Mouse (Mus musculus) liver, adult (tissue): ENCODE data around the gene Chaf1b.
A peak's percentile ranks its signal among the peaks of the same experiment; 100 is the strongest.

Source experiments
- GATA4 ChIP-seq: IDR thresholded peaks from 2 replicates; pipeline ENCODE4 v1.6.1; 2014; ENCODE audit warnings: mild to moderate bottlenecking, low read length; ENCODE audit not compliant: insufficient replicate concordance

The Chaf1b gene

DNA sequence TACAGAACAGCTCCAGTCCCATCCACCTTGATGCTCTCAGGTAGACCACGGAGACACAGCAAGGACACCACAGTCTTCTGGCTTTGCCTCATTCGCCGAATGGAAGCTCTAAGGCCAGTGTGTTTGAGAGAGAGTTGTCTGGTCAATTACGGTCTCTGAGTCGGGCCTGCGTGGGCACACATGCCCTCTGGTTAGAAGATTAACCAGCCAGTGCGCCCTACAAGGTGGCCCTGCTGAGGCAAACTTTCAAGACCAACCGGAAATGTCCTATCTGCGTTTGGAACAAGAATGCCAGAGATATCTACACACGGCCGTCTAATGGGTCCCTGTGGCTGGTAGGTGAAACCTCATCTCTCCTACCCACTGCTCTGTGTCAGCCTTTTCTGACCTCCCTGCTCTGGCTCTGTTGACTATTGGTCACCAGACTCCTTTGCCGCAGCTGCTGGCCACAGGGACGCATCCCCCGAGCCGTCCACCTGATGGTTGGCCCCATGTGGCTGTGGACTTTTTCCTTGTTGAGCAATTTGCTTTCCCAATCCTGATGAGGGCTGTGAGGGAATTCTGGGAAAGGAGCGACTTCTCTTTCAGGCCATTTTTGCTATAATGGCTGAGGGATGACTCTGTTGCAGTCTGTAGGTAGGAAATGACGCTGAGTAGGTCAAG is 45.8 kb downstream of the Chaf1b start:
- TF ChIP-seq GATA4: peak; percentile 6; the same call in 1 of the 2 replicates

DNA sequence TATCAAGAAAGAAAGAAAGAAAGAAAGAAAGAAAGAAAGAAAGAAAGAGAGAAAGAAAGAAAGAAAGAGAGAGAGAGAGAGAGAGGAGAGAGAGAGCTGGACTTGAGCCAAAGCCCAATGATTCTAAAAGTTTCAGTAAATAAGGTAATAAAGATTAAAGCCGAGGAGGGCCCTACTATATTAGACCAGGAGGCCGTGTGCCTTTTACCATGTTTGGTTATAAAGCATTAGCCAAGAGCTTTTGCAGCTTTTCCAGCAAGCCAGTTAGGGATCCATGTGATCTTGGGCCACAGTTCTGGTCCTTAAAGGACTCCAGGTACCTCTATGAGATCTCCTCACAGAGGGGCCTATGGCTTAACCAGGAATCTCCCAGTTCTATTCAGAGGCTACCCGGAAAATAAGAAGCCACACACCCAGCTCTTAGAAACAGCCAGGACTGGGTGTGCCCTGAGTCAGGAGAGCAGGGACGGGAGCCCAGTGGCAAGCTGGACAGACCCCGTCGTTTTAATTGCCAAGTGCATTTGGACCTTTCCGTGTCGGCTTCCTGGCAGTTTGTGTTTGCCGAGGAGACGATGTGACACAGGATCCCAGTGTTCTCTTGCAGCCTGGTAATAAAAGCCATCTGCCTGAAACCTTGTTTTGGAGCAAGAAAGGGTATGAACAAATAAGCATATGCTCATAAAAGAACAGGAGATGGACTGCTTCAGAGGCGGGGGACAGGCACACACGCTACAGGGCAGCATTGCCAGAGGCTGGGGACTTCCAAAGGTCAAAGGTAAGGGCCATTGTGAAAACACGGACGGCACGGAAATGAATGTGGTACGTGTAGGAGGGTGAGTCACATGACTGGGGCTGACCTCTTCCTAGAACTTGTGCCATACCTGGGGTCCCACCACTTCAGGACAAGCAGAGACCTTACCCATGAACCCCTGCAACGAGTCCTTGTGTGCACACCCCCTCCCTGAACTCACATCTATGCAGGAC is 48.8 kb downstream of the Chaf1b start:
- no peak for TF ChIP-seq GATA4

DNA sequence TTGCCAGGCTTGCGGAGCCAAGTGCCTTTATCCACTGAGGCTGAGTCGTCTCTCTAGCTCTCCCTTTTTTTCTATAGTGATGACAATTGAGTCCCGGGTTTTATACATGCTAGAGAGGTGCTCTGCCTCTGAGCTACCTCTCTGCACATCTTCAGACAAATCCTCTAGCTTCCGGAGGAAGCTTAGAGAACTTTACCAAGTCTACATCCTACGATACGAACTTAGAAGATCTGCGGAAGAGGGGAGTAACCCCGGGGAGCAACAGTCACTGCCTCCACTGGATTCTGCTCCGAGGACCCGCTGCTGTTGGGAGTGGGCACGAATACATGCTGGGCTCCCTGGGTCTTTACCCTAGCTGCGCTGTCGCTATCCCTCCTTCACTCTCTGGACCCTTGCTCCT is 50.9 kb downstream of the Chaf1b start:
- TF ChIP-seq GATA4: no peak

DNA sequence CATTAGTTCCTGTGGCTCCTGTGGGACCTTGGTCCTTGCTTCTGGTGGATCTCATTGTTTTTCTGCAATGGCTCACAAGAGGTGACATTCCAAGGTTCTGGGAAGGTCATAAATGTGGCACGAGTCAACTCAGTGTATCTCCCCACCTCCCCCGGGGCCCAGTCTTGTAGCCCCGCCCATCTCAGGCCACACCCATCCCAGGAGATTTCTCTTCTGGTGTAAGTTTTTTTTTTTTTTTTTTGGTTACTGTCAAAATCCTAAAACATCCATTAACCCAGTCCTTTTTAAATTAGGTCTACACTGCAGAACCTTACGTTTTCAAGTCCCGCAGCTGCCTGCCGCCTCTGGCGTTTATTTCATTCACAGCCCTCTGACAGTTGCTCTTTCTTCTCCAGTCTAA is 51.3 kb downstream of the Chaf1b start:
- TF ChIP-seq GATA4: no peak

DNA sequence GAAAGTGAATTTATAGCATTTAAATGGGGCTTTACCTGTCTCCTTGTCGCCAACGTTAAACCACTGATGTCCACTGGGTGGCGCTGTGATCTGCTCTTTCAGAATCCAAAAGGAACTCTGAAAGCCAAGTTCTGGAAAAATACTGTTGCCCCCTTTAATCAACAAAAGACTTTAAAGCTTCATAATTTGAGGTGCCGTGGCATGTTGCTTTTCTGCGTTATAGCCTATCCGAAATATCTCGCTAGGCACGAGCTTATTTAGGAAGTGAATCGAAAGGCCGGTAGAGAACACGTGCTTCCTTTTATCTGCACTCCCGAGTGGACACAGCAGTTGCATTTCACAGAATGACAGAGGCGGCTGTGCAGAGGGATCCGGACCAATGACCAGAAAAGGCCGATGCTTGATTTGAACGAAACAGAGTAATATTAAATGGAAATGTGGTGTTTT is 54.7 kb downstream of the Chaf1b start:
- TF ChIP-seq GATA4: no peak

DNA sequence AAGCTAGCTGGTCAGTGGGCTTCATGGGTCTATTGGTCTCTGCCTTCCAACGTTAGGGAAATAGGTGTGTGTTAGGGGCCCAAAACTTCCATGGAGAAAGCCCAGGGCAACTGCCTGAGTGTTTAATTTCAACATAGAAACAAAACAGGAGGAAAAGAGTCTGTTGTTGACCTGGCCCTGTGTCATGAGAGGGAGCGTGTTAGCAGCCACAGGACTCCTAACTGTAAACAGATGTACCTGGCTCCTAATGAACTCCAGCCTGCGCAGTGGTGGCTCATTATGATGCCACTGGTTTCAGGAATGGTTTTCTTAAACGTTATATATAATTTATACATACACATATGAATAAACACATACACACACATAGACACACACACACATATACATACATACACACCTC is 56.3 kb downstream of the Chaf1b start:
- no peak for TF ChIP-seq GATA4

DNA sequence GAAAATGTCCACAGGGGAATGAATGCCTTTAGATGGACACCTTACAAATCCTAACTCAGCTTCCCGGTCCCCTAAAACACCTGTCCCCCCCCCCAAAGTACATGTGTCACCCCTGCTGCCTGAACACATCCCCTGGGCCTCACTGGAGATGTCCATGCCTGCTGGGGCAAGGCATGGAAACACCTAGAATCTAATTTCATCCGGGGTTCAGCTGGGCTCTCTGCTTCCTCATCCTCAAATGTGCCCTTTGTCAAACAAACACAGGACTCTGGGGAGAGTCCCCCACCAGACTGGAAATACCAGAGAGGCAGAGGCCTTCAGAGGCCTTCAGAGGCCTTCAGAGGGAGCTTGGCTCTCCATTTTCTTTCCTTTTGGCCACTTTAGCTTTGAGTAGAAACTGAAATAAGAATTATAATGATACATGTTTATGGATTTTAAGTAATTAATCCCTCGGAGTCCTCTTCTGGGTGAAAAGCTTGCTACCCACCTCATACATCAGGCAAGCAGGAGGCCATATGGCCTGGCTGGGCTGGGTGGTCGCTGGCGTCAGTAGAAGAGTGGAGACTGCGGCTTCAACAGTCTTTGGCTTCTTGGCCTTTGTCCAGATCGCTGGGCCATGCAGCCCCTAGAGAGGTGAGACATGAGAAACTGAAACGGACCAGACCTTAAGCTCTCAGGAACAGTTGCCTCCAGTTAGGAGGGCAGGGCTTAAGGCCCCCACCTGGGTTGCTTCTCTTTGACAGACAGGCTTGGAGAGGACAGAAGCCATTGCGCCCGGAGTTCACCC is 58.3 kb downstream of the Chaf1b start:
- no peak for TF ChIP-seq GATA4

DNA sequence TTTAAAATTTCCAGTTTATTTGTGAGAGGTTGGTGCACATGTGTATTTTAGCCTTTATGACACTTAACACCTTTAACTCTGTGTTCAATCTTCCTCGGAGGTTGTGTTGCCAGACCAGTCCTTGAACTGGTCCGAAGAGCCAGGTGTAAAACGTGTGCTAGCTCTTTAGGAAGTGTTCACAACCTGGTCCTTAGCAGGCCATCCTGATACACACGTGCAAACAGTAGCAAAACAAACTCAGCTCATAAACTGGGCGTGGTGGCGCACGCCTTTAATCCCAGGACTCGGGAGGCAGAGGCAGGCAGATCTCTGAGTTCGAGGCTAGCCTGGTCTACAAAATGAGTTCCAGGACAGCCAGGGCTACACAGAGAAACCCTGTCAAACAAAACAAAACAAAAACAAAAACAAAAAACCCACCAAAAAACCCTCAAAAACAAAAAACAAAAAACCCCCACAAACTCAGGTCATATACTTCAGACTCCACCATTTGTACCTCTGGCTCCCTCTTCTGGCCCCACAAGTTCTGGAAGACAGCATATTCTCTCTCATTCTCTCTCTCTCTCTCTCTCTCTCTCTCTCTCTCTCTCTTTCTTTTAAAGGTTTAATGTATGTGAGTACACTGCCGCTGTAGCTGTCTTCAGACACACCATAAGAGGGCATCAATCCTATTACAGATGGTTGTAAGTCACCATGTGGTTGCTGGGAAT is 59.2 kb downstream of the Chaf1b start:
- TF ChIP-seq GATA4: no peak

DNA sequence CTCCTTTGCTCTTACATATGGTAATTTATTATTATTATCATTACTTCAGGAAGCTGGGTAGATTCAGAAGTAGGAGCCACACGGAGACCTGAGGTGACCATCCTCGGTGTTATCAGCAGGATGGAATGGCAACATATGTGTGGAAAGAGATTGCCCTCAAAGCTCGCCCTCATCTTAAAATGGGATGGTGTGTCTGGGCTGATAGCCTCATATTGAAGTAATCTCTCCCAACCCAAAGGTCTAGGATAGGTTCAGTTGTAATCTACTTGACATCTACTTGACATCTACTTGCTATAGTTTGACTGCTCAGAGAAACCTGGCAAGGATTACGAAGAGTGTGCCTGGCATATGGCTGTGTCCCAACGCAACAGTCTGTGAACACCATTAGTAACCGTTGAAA is 60.6 kb downstream of the Chaf1b start:
- no peak for TF ChIP-seq GATA4

DNA sequence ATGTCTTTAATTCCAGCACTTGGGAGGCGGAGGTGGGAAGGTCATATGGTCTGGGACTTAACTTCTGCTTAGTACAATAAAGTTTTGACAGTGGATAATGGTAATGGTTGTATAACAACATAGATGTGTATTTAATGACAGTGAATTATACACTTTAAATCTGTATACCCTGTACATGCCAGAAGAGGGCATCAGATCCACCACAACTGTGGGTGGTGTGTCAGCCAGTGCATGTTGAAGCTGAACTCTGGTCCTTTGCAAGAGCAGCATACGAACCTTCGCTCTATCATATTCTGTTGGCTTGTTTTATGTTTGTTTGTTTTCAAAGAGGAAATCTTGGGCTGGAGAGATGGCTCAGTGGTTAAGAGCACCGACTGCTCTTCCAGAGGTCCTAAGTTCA is 63.7 kb downstream of the Chaf1b start:
- no peak for TF ChIP-seq GATA4
